ENCODE assay signal across 7 mouse cellular contexts in the genomic region with DNA sequence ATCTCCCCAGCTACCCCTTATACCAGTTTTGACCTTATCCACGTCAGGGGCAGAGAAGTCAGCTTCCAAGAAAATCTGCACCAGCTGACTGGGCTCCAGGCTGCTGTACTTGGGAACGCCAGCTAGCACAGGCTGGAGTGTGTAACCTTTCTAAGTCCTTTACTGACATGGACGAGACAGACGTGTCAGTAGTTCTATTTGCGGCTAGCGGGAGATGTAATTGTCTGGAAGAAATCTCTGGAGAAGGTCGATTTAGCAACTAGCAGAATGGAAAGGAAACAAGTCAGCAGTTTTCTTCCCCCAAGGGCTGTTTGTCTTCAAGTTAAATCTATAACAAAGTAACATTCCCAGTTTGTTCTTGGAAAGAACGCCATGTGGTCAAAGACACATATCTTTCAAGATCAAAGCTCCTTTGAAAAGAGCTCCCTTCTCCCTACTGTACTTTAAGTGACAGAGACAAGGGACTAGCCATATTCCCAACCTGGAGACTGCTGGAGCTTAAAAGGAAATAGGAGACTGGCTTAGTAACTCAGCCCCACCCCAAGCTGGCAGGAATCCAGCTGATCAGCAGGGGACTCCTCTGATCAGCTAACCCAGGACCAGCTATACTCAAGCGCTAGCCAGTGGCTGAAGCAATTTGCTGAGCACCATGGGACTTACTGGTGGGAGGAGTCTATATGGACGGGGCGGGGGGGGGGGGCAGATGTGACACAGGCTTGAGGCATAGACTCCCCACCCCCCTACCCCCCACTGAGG. TPM values are rescaled to one million over a fixed set of nuclear protein-coding genes. Genes with fewer than 3 reads are reported as not detected.
A peak's percentile ranks its signal among the peaks of the same experiment; 100 is the strongest.
DNase-seq lines count a peak whose midpoint lies in the region; ATAC-seq and TF ChIP-seq lines count a peak whose summit lies in the region.

No protein-coding gene starts in this region.

- no peak overlapping the region for H3K4me3 ChIP-seq in MEL (ENCODE audit: control insufficient read depth in 1 of 2, insufficient read depth in 1 of 2, low read depth in 2 of 2, low read length in 2 of 2)
- no peak overlapping the region for H3K4me3 ChIP-seq in midbrain, embryonic 16.5 days (ENCODE audit: low read depth, low read length)

- no peaks in the 10 kb centered on the region for H3K79me2 ChIP-seq in MEL (ENCODE audit: control insufficient read depth, insufficient read depth, low read length, poor library complexity)

- no peaks in the 10 kb centered on the region; a peak in 1 of 4 replicates for H3K27me3 ChIP-seq in MEL (ENCODE audit: control insufficient read depth in 1 of 2, insufficient read depth in 2 of 2, low read length in 2 of 2)
- H3K27me3 ChIP-seq in midbrain, embryonic 16.5 days (ENCODE audit: control insufficient read depth, insufficient read depth, low read depth, low read length): no peaks in the 10 kb centered on the region

- no peak overlapping the region for H3K9ac ChIP-seq in MEL (ENCODE audit: control insufficient read depth, low read depth, low read length, poor library complexity, severe bottlenecking)
- H3K9ac ChIP-seq in midbrain, embryonic 16.5 days (ENCODE audit: low read depth, low read length): no peak overlapping the region

- TF ChIP-seq CTCF in MEL (IDR thresholded peaks at IDR 0.05 in 2 of 3, conservative IDR thresholded peaks at IDR 0.05 in 1 of 3; ENCODE audit: control insufficient read depth in 1 of 3, insufficient read depth in 1 of 3, low read depth in 2 of 3, low read length in 3 of 3, poor library complexity in 1 of 3, severe bottlenecking in 1 of 3): no peak

- WGBS in midbrain, embryonic 16.5 days: 23% methylated on average over 11 of the region's 11 CpGs

- peak; percentile 54; the same call in 1 of the 2 replicates for ATAC-seq in midbrain, embryonic 16.5 days

- H3K4me2 ChIP-seq in midbrain, embryonic 16.5 days (ENCODE audit: low read length): no peak overlapping the region

- H3K27ac ChIP-seq in MEL (ENCODE audit: control insufficient read depth, low read depth, low read length): no peak overlapping the region
- H3K27ac ChIP-seq in midbrain, embryonic 16.5 days (ENCODE audit: low read length): 0 out of 2 replicates have a peak overlapping the region, but pooled peaks have one; percentile 24

- H3K4me1 ChIP-seq in MEL (ENCODE audit: control insufficient read depth in 1 of 2, insufficient read depth in 2 of 2, low read length in 2 of 2): peaks cover 0 to 4% of the 10 kb centered on the region in 2 experiments; a peak in 1 of 4 replicates
- peaks cover 14% of the 10 kb centered on the region for H3K4me1 ChIP-seq in midbrain, embryonic 16.5 days (ENCODE audit: control insufficient read depth, insufficient read depth, low read length)

- no peak for TF ChIP-seq EP300 in MEL (IDR thresholded peaks at IDR 0.05; ENCODE audit: low read depth in 1 of 2, low read length in 2 of 2)

- no peak for TF ChIP-seq RAD21 in MEL (IDR thresholded peaks at IDR 0.05; ENCODE audit: low read depth, low read length)

- no peaks in the 10 kb centered on the region for H3K36me3 ChIP-seq in MEL (ENCODE audit: control insufficient read depth in 1 of 2, insufficient read depth in 2 of 2, low read length in 2 of 2)
- no peaks in the 10 kb centered on the region for H3K36me3 ChIP-seq in midbrain, embryonic 16.5 days (ENCODE audit: control insufficient read depth, insufficient read depth, low read length)

- no peaks in the 10 kb centered on the region for H3K9me3 ChIP-seq in MEL (replicated peaks; ENCODE audit: insufficient read depth, low read length)
- no peaks in the 10 kb centered on the region for H3K9me3 ChIP-seq in midbrain, embryonic 16.5 days (replicated peaks; ENCODE audit: control insufficient read depth, low read length, poor library complexity, severe bottlenecking)

- peak; percentile 45 for DNase-seq in ES-CJ7 (ENCODE audit: low read depth, low spot score)
- DNase-seq in MEL (ENCODE audit: low read depth, low spot score): peak; percentile 37
- DNase-seq in forelimb bud, embryonic 11.5 days (ENCODE audit: low read depth, low spot score): peak; percentile 68
- peak; percentile 12 to 28 for DNase-seq in kidney, adult 8-10 months
- no peak for DNase-seq in frontal cortex, adult 2 months (ENCODE audit: extremely low spot score in 1 of 2, low spot score in 1 of 2)
- no peak for DNase-seq in right cerebral cortex, postnatal 36 days (ENCODE audit: low spot score in 2 of 2)

- no peak for TF ChIP-seq POLR2A in MEL (IDR thresholded peaks at IDR 0.05; ENCODE audit: control insufficient read depth in 1 of 2, insufficient read depth in 1 of 2, low read depth in 1 of 2, low read length in 2 of 2, poor library complexity in 1 of 2)

TF ChIP-seq in MEL, 35 proteins besides CTCF, POLR2A, EP300 and RAD21:
- no peak for TF ChIP-seq UBTF (IDR thresholded peaks at IDR 0.05; ENCODE audit: borderline replicate concordance, insufficient read depth, low read depth, low read length)
- TF ChIP-seq TAL1 (IDR thresholded peaks at IDR 0.05; ENCODE audit: low read length): no peak
- TF ChIP-seq HCFC1 (IDR thresholded peaks at IDR 0.05; ENCODE audit: low read depth, low read length): no peak
- no peak for TF ChIP-seq BHLHE40 (IDR thresholded peaks at IDR 0.05; ENCODE audit: borderline replicate concordance, low read depth, low read length)
- TF ChIP-seq MXI1 (IDR thresholded peaks at IDR 0.05; ENCODE audit: low read depth, low read length): no peak
- TF ChIP-seq GABPA (IDR thresholded peaks at IDR 0.05; ENCODE audit: low read depth, low read length): no peak
- no peak for TF ChIP-seq CHD2 (IDR thresholded peaks at IDR 0.05; ENCODE audit: low read length)
- no peak for TF ChIP-seq ZNF384 (IDR thresholded peaks at IDR 0.05; ENCODE audit: low read depth, low read length)
- TF ChIP-seq RCOR1 (IDR thresholded peaks at IDR 0.05; ENCODE audit: low read depth, low read length): no peak
- TF ChIP-seq SMC3 (IDR thresholded peaks at IDR 0.05; ENCODE audit: low read depth, low read length): no peak
- TF ChIP-seq E2F4 (IDR thresholded peaks at IDR 0.05; ENCODE audit: borderline replicate concordance, low read depth, low read length): no peak
- no peak for TF ChIP-seq NELFE (IDR thresholded peaks at IDR 0.05; ENCODE audit: low read depth, low read length)
- TF ChIP-seq MAZ (IDR thresholded peaks at IDR 0.05; ENCODE audit: low read depth, low read length): no peak
- no peak for TF ChIP-seq TBP (IDR thresholded peaks at IDR 0.05; ENCODE audit: low read depth, low read length)
- TF ChIP-seq GATA1 (IDR thresholded peaks at IDR 0.05; ENCODE audit: low read depth, low read length): no peak
- TF ChIP-seq ZMIZ1 (IDR thresholded peaks at IDR 0.05; ENCODE audit: low read depth, low read length): no peak
- no peak for TF ChIP-seq USF1 (IDR thresholded peaks at IDR 0.05; ENCODE audit: low read depth, low read length)
- TF ChIP-seq POLR2AphosphoS2 (IDR thresholded peaks at IDR 0.05; ENCODE audit: low read length): no peak
- TF ChIP-seq TCF12 (IDR thresholded peaks at IDR 0.05; ENCODE audit: low read depth, low read length): no peak
- TF ChIP-seq MAX (IDR thresholded peaks at IDR 0.05; ENCODE audit: low read length): no peak

RNA-seq across cellular contexts. Expression of a gene that starts 44.8 kb away (rescaled TPM):
- 0.42 and 0.54 TPM in 2 replicates for total RNA-seq in MEL (2012; rRNA removed)
- polyA plus RNA-seq in MEL (2012; ENCODE audit: insufficient read depth in 1 of 2, insufficient read length in 2 of 2, low read depth in 1 of 2, low replicate concordance in 2 of 2, missing spikeins in 1 of 2): 1 to 10 TPM in 1 of 2 experiments, not detected in 1; 2.0 TPM
- 3.5 and 4.9 TPM in 2 replicates for polyA plus RNA-seq in midbrain, embryonic 16.5 days (2015; fragmentation: Nextera tagmentation; extraction: Ambion mirVana)
- 4.7 and 5.2 TPM in 2 replicates for polyA plus RNA-seq in frontal cortex, adult 2 months (2012; rRNA removed)

Comparison
In these comparisons a context has a peak if more than half of its experiments do, and no peak if none do; other contexts are left out.
1. DNase-seq: peak in ES-CJ7 (single experiment), MEL (single experiment), forelimb bud, embryonic 11.5 days (single experiment) and kidney, adult 8-10 months (2 of 2); none in frontal cortex, adult 2 months (0 of 2) and right cerebral cortex, postnatal 36 days (0 of 2).